Mouse (Mus musculus): ENCODE data around the gene Rhbg. TPM values are rescaled to one million over a fixed set of nuclear protein-coding genes. Genes with fewer than 3 reads are reported as not detected.

Gene Rhbg
- polyA plus RNA-seq (2012; rRNA removed; ENCODE audit: low replicate concordance): 12.4 and 47.3 TPM in 2 replicates

GRCm38 (mm10) chr3:88254268-88254926 lies at the start of gene Rhbg:
TSS of gene Rhbg (minus strand) at chr3:88254709.

GRCm38 (mm10) chr3:88296561-88297318 lies 42.2 kb upstream of the Rhbg start, which contains the start of the genes Tsacc and Cct3:
TSS of gene Tsacc (minus strand) at chr3:88296999.
TSS of gene Cct3 (plus strand) at chr3:88297116.

GRCm38 (mm10) chr3:88287110-88287509 lies 32.6 kb upstream of the Rhbg start, which contains the start of gene Gm38392:
TSS of gene Gm38392 (minus strand) at chr3:88287210.

Other genes with a start within 250 kb of the Rhbg start
- gene Hapln2, start 227.1 kb downstream of the Rhbg start, polyA plus RNA-seq (2012; rRNA removed; ENCODE audit: low replicate concordance): not detected in 2 replicates
- 1.3 and 2.0 TPM in 2 replicates for gene Gpatch4, start 211.6 kb downstream of the Rhbg start, polyA plus RNA-seq (2012; rRNA removed; ENCODE audit: low replicate concordance)
- gene Naxe, start 196.2 kb downstream of the Rhbg start, polyA plus RNA-seq (2012; rRNA removed; ENCODE audit: low replicate concordance): 38.0 and 41.8 TPM in 2 replicates
- gene Ttc24, start 176.4 kb downstream of the Rhbg start, polyA plus RNA-seq (2012; rRNA removed; ENCODE audit: low replicate concordance): not detected in 2 replicates
- 9.2 and 13.0 TPM in 2 replicates for gene Iqgap3, start 172.7 kb downstream of the Rhbg start, polyA plus RNA-seq (2012; rRNA removed; ENCODE audit: low replicate concordance)
- gene Mef2d, start 112.3 kb downstream of the Rhbg start, polyA plus RNA-seq (2012; rRNA removed; ENCODE audit: low replicate concordance): 58.2 and 67.0 TPM in 2 replicates
- gene Gm38392, start 32.5 kb upstream of the Rhbg start, polyA plus RNA-seq (2012; rRNA removed; ENCODE audit: low replicate concordance): not detected in 2 replicates
- gene Tsacc, start 42.3 kb upstream of the Rhbg start, polyA plus RNA-seq (2012; rRNA removed; ENCODE audit: low replicate concordance): 0.83 and 1.6 TPM in 2 replicates
- gene Cct3, start 42.4 kb upstream of the Rhbg start, polyA plus RNA-seq (2012; rRNA removed; ENCODE audit: low replicate concordance): 51.1 and 53.1 TPM in 2 replicates
- gene Glmp, start 70.3 kb upstream of the Rhbg start, polyA plus RNA-seq (2012; rRNA removed; ENCODE audit: low replicate concordance): 130 and 216 TPM in 2 replicates
- gene Tmem79, start 81.4 kb upstream of the Rhbg start, polyA plus RNA-seq (2012; rRNA removed; ENCODE audit: low replicate concordance): 42.5 and 51.7 TPM in 2 replicates
- 49.4 and 79.7 TPM in 2 replicates for gene Smg5, start 81.6 kb upstream of the Rhbg start, polyA plus RNA-seq (2012; rRNA removed; ENCODE audit: low replicate concordance)
- 3.5 and 4.6 TPM in 2 replicates for gene Paqr6, start 109.9 kb upstream of the Rhbg start, polyA plus RNA-seq (2012; rRNA removed; ENCODE audit: low replicate concordance)
- gene Bglap3, start 118.0 kb upstream of the Rhbg start, polyA plus RNA-seq (2012; rRNA removed; ENCODE audit: low replicate concordance): 3.7 and 5.3 TPM in 2 replicates
- gene Bglap2, start 124.0 kb upstream of the Rhbg start, polyA plus RNA-seq (2012; rRNA removed; ENCODE audit: low replicate concordance): 0.92 TPM in 1 of 2 replicates, not detected in the other
- gene Bglap, start 129.8 kb upstream of the Rhbg start, polyA plus RNA-seq (2012; rRNA removed; ENCODE audit: low replicate concordance): 2.2 and 3.3 TPM in 2 replicates
- 95.3 and 128 TPM in 2 replicates for gene Pmf1, start 155.6 kb upstream of the Rhbg start, polyA plus RNA-seq (2012; rRNA removed; ENCODE audit: low replicate concordance)
- 19.7 and 31.1 TPM in 2 replicates for gene Slc25a44, start 170.4 kb upstream of the Rhbg start, polyA plus RNA-seq (2012; rRNA removed; ENCODE audit: low replicate concordance)
- 187 and 317 TPM in 2 replicates for gene Sema4a, start 206.5 kb upstream of the Rhbg start, polyA plus RNA-seq (2012; rRNA removed; ENCODE audit: low replicate concordance)

Data from duodenum, adult 2 months (tissue).